Mouse (Mus musculus): Measurements from ENCODE around the gene Vmn1r59.
"Not testable (repeated sequence)": the region's sequence is repeated elsewhere in the genome, so short reads cannot be mapped to it uniquely, and the experiment has no call there.

- TF ChIP-seq CTCF, EP300 (IDR thresholded peaks at IDR 0.05; ENCODE audit: low read depth): not testable (repeated sequence)
Measured at GRCm38 (mm10) chr7:5413296-5413695, 43.3 kb downstream of the Vmn1r59 start, which contains the start of gene Vmn1r58.

Measured in liver, embryonic 14.5 days (tissue).